Mouse (Mus musculus) limb, embryonic 10.5 days (tissue): ENCODE measurements around the gene Gm49416. TPM values are rescaled to one million over a fixed set of nuclear protein-coding genes. Genes with fewer than 3 reads are reported as not detected.

Experiments used
- DNase-seq: peaks from one replicate; pipeline ENCODE4 v3.0.0-alpha.2; 2017; ENCODE audit warnings: low spot score
- H3K27ac ChIP-seq: fragments of 300-500 bp; sonication (generic); 2 replicates; pipeline ENCODE4 v1.5.1; 2016; ENCODE audit warnings: mild to moderate bottlenecking
- H3K27me3 ChIP-seq: fragments of 300-500 bp; sonication (generic); 2 replicates; pipeline ENCODE4 v1.6.1; 2016; ENCODE audit warnings: low read depth, mild to moderate bottlenecking; ENCODE audit not compliant: poor library complexity, severe bottlenecking
- H3K36me3 ChIP-seq: fragments of 300-500 bp; sonication (generic); 2 replicates; pipeline ENCODE4 v1.6.1; 2016; ENCODE audit warnings: mild to moderate bottlenecking, moderate library complexity
- H3K4me1 ChIP-seq: fragments of 300-500 bp; sonication (generic); 2 replicates; pipeline ENCODE4 v1.6.1; 2016
- H3K4me3 ChIP-seq: fragments of 300-500 bp; sonication (generic); 2 replicates; pipeline ENCODE4 v1.5.1; 2016; ENCODE audit warnings: mild to moderate bottlenecking, moderate library complexity
- H3K9me3 ChIP-seq: fragments of 300-500 bp; sonication (generic); replicated peaks from 2 replicates; pipeline ENCODE4 v1.6.1; 2016; ENCODE audit warnings: mild to moderate bottlenecking
- WGBS: fragments of 180-500 bp; shearing (Covaris S2); methylation state at CpG from one replicate; pipeline ENCODE4 v1.1.7; 2016; 5-methylcytosine and 5-hydroxymethylcytosine counted together
- polyA plus RNA-seq: library from polyadenylated mRNA; unstranded; fragments of >200 nt; fragmentation: Nextera tagmentation; extraction: Ambion mirVana; gene quantifications from 2 replicates; pipeline ENCODE4 v1.2.1, GENCODE M21; 2016

Gene Gm49416
- 0.45 TPM in 1 of 2 replicates, not detected in the other for polyA plus RNA-seq

- Histone ChIP-seq H3K9me3 (no peaks in the 10 kb centered on the region), H3K27me3 (no peaks in the 10 kb centered on the region), H3K36me3 (peaks cover 22% of the 10 kb centered on the region), H3K4me3 (peak within 1 kb of the TSS; percentile 68), H3K27ac (peak within 1 kb of the TSS; percentile 93), H3K4me1 (peaks cover 18% of the 10 kb centered on the region)
- peak; percentile 95 for DNase-seq
- under 1% methylated on average over 58 of the region's 58 CpGs for WGBS
Observed at GRCm38 (mm10) chr19:8888511-8889385, at the start of gene Gm49416, which contains the start of gene 1810009A15Rik. TSS of gene Gm49416 (plus strand) at chr19:8888926. TSS of gene 1810009A15Rik (plus strand) at chr19:8888853.

GRCm38 (mm10) chr19:8839103-8839907 lies 49.4 kb upstream of the Gm49416 start, which contains the start of gene Gng3:
TSS of gene Gng3 (minus strand) at chr19:8839194.
- Histone ChIP-seq H3K4me1 (peaks cover 41% of the 10 kb centered on the region), H3K4me3 (peak within 1 kb of the TSS; percentile 57), H3K27me3 (no peaks in the 10 kb centered on the region), H3K27ac (peak within 1 kb of the TSS; percentile 94), H3K36me3 (peaks cover 41% of the 10 kb centered on the region), H3K9me3 (no peaks in the 10 kb centered on the region)
- WGBS = 41% methylated on average over 11 of the region's 11 CpGs
- DNase-seq = no peak

- H3K4me1 ChIP-seq = peaks cover 41% of the 10 kb centered on the region
- peak overlapping the region; percentile 53 for H3K4me3 ChIP-seq
- peak; percentile 65 for DNase-seq
- H3K27me3 ChIP-seq = no peaks in the 10 kb centered on the region
- WGBS = 22% methylated on average over 29 of the region's 29 CpGs
- peaks cover 36% of the 10 kb centered on the region for H3K36me3 ChIP-seq
- H3K9me3 ChIP-seq = no peaks in the 10 kb centered on the region
- H3K27ac ChIP-seq = peak overlapping the region; percentile 73
Observed at GRCm38 (mm10) chr19:8839908-8840791, 48.6 kb upstream of the Gm49416 start.

GRCm38 (mm10) chr19:8841012-8841411 lies 47.7 kb upstream of the Gm49416 start:
- peak overlapping the region; percentile 53 for H3K4me3 ChIP-seq
- H3K27ac ChIP-seq = no peak overlapping the region
- no peak for DNase-seq
- no peaks in the 10 kb centered on the region for H3K9me3 ChIP-seq
- 95% methylated on average over 7 of the region's 7 CpGs for WGBS
- H3K4me1 ChIP-seq = peaks cover 41% of the 10 kb centered on the region
- peaks cover 33% of the 10 kb centered on the region for H3K36me3 ChIP-seq
- H3K27me3 ChIP-seq = no peaks in the 10 kb centered on the region

GRCm38 (mm10) chr19:8842961-8843360 lies 45.8 kb upstream of the Gm49416 start:
- no peak for DNase-seq
- Histone ChIP-seq H3K4me3 (no peak overlapping the region), H3K27ac (no peak overlapping the region), H3K4me1 (peaks cover 31% of the 10 kb centered on the region), H3K36me3 (peaks cover 49% of the 10 kb centered on the region), H3K27me3 (no peaks in the 10 kb centered on the region), H3K9me3 (no peaks in the 10 kb centered on the region)
- 87% methylated on average over 6 of the region's 6 CpGs for WGBS

GRCm38 (mm10) chr19:8844371-8845129 lies 44.2 kb upstream of the Gm49416 start:
- Histone ChIP-seq H3K27ac (no peak overlapping the region), H3K4me3 (no peak overlapping the region), H3K4me1 (peaks cover 16% of the 10 kb centered on the region), H3K9me3 (no peaks in the 10 kb centered on the region), H3K27me3 (no peaks in the 10 kb centered on the region), H3K36me3 (peaks cover 57% of the 10 kb centered on the region)
- peak; percentile 77 for DNase-seq
- WGBS = 70% methylated on average over 5 of the region's 5 CpGs

- Histone ChIP-seq H3K9me3 (no peaks in the 10 kb centered on the region), H3K36me3 (peaks cover 37% of the 10 kb centered on the region), H3K4me1 (peaks cover 15% of the 10 kb centered on the region), H3K27me3 (no peaks in the 10 kb centered on the region), H3K27ac (no peak overlapping the region), H3K4me3 (no peak overlapping the region)
- WGBS = 77% methylated on average over 5 of the region's 5 CpGs
- no peak for DNase-seq
Observed at GRCm38 (mm10) chr19:8848356-8848755, 40.4 kb upstream of the Gm49416 start.

GRCm38 (mm10) chr19:8850402-8850901 lies 38.3 kb upstream of the Gm49416 start, which contains the start of gene Lrrn4cl:
TSS of gene Lrrn4cl (plus strand) at chr19:8850768.
- H3K4me3 ChIP-seq = 0 out of 2 replicates have a peak within 1 kb of the TSS, but pooled peaks have one; percentile 3
- H3K36me3 ChIP-seq = peaks cover 33% of the 10 kb centered on the region
- H3K27ac ChIP-seq = 0 out of 2 replicates have a peak within 1 kb of the TSS, but pooled peaks have one; percentile 46
- H3K9me3 ChIP-seq = no peaks in the 10 kb centered on the region
- WGBS = 28% methylated on average over 7 of the region's 7 CpGs
- H3K27me3 ChIP-seq = no peaks in the 10 kb centered on the region
- DNase-seq = no peak
- peaks cover 15% of the 10 kb centered on the region for H3K4me1 ChIP-seq

GRCm38 (mm10) chr19:8851639-8852038 lies 37.1 kb upstream of the Gm49416 start:
- H3K27ac ChIP-seq = 0 out of 2 replicates have a peak overlapping the region, but pooled peaks have one; percentile 27
- DNase-seq = no peak
- no peak overlapping the region for H3K4me3 ChIP-seq
- peaks cover 15% of the 10 kb centered on the region for H3K4me1 ChIP-seq
- WGBS = 57% methylated on average over 7 of the region's 7 CpGs
- peaks cover 21% of the 10 kb centered on the region for H3K36me3 ChIP-seq
- H3K9me3 ChIP-seq = no peaks in the 10 kb centered on the region
- H3K27me3 ChIP-seq = no peaks in the 10 kb centered on the region

GRCm38 (mm10) chr19:8852236-8852928 lies 36.3 kb upstream of the Gm49416 start:
- no peak for DNase-seq
- Histone ChIP-seq H3K9me3 (no peaks in the 10 kb centered on the region), H3K4me1 (peaks cover 15% of the 10 kb centered on the region), H3K4me3 (no peak overlapping the region), H3K27me3 (no peaks in the 10 kb centered on the region), H3K27ac (0 out of 2 replicates have a peak overlapping the region, but pooled peaks have one; percentile 27), H3K36me3 (peaks cover 14% of the 10 kb centered on the region)
- whole genome bisulfite sequencing = 54% methylated on average over 10 of the region's 10 CpGs

- H3K27me3 ChIP-seq = no peaks in the 10 kb centered on the region
Observed at GRCm38 (mm10) chr19:8853117-8853516, 35.6 kb upstream of the Gm49416 start.

More at GRCm38 (mm10) chr19:8853117-8853516, 35.6 kb upstream of the Gm49416 start:
- Histone ChIP-seq H3K36me3 (peaks cover 7% of the 10 kb centered on the region; the same call in 1 of the 2 replicates), H3K27ac (no peak overlapping the region), H3K4me3 (no peak overlapping the region), H3K9me3 (no peaks in the 10 kb centered on the region), H3K4me1 (peaks cover 15% of the 10 kb centered on the region)
- 91% methylated on average over 3 of the region's 3 CpGs for WGBS
- DNase-seq = no peak
